Mouse (Mus musculus) kidney, embryonic 14.5 days (tissue): ENCODE measurements around the gene Hs3st5. TPM values are rescaled to one million over a fixed set of nuclear protein-coding genes. Genes with fewer than 3 reads are reported as not detected.
A peak's percentile ranks its signal among the peaks of the same experiment; 100 is the strongest.
"Not testable (repeated sequence)": the region's sequence is repeated elsewhere in the genome, so short reads cannot be mapped to it uniquely, and the experiment has no call there.

Experiments
- ATAC-seq: fragments of 200-750 bp; cut with Nextera tagmentation; 2 replicates; pipeline ENCODE4 v1.8.0; 2017; ENCODE audit warnings: moderate number of reproducible peaks, mild to moderate bottlenecking, moderate TSS enrichment, moderate library complexity; ENCODE audit not compliant: low FRiP score, low TSS enrichment
- H3K27ac ChIP-seq: fragments of 300-500 bp; sonication (generic); 2 replicates; pipeline ENCODE4 v1.5.1; 2014; ENCODE audit warnings: low read depth, mild to moderate bottlenecking, low read length, moderate library complexity, mixed read lengths
- H3K27me3 ChIP-seq: fragments of 300-500 bp; sonication (generic); 2 replicates; pipeline ENCODE4 v1.6.1; 2014; ENCODE audit warnings: mild to moderate bottlenecking, low read length; ENCODE audit not compliant: control insufficient read depth, insufficient read depth
- H3K36me3 ChIP-seq: fragments of 300-500 bp; sonication (generic); 2 replicates; pipeline ENCODE4 v1.6.1; 2014; ENCODE audit warnings: low read length, mixed read lengths; ENCODE audit not compliant: control insufficient read depth, insufficient read depth
- H3K4me1 ChIP-seq: fragments of 300-500 bp; sonication (generic); 2 replicates; pipeline ENCODE4 v1.6.1; 2014; ENCODE audit warnings: low read length, mixed read lengths; ENCODE audit not compliant: control insufficient read depth, insufficient read depth
- H3K4me2 ChIP-seq: fragments of 300-500 bp; sonication (generic); replicated peaks from 2 replicates; pipeline ENCODE4 v1.6.1; 2014; ENCODE audit warnings: low read depth, mild to moderate bottlenecking, low read length
- H3K4me3 ChIP-seq: fragments of 300-500 bp; sonication (generic); 2 replicates; pipeline ENCODE4 v1.5.1; 2014; ENCODE audit warnings: mild to moderate bottlenecking, low read length
- H3K9ac ChIP-seq: fragments of 300-500 bp; sonication (generic); 2 replicates; pipeline ENCODE4 v1.6.1; 2014; ENCODE audit warnings: low read depth, mild to moderate bottlenecking, low read length, moderate library complexity
- H3K9me3 ChIP-seq: fragments of 300-500 bp; sonication (generic); 2 replicates; pipeline ENCODE4 v1.6.1; 2016; ENCODE audit warnings: low read length; ENCODE audit not compliant: control insufficient read depth
- WGBS: fragments of 180-500 bp; shearing (Covaris S2); extraction: QIAGEN DNeasy Blood & Tissue Kit; methylation state at CpG from one replicate; pipeline ENCODE4 v1.1.7; 2014; 5-methylcytosine and 5-hydroxymethylcytosine counted together
- polyA plus RNA-seq: library from polyadenylated mRNA; unstranded; fragments of >200 nt; fragmentation: Nextera tagmentation; extraction: Ambion mirVana; gene quantifications from 2 replicates; pipeline ENCODE4 v1.2.1, GENCODE M21; 2014

The Hs3st5 gene
- polyA plus RNA-seq, 1 experiment from 2014 or later, result 0.08 TPM

- not testable (repeated sequence) for ATAC-seq, H3K4me2 ChIP-seq, H3K4me3 ChIP-seq, H3K27me3 ChIP-seq, H3K9ac ChIP-seq, H3K9me3 ChIP-seq, H3K36me3 ChIP-seq, H3K4me1 ChIP-seq, H3K27ac ChIP-seq
- 50% methylated on average over 1 of the region's 1 CpGs for WGBS
These were observed 104.8 kb downstream of the Hs3st5 start for GRCm38 (mm10) chr10:36611415-36611814.

DNA sequence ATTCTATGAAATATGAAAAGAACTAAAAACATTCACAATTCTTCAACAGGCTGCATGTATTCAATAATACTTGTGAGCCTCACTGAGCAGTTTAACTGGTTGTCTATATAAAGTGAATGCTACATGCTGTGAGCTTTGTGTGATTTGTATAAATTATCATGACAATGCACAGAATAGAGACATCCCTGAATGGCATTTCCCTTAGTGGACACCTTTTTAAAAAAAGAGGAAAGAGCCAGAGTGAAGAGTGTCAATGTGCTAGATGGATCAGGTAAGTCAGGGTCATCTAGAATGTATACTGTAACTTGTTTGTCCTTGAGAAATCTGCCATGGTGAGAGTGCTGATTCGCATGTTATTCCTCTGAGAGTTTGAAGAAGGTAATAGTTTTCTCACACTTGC lies 116.4 kb downstream of the Hs3st5 start:
- Histone ChIP-seq H3K9me3 (no peaks in the 10 kb centered on the region), H3K4me1 (no peaks in the 10 kb centered on the region), H3K9ac (no peak overlapping the region), H3K27ac (no peak overlapping the region), H3K27me3 (no peaks in the 10 kb centered on the region), H3K36me3 (no peaks in the 10 kb centered on the region), H3K4me2 (no peak overlapping the region), H3K4me3 (no peak overlapping the region)
- WGBS, result 86% methylated on average over 1 of the region's 1 CpGs
- ATAC-seq, result no peak

DNA sequence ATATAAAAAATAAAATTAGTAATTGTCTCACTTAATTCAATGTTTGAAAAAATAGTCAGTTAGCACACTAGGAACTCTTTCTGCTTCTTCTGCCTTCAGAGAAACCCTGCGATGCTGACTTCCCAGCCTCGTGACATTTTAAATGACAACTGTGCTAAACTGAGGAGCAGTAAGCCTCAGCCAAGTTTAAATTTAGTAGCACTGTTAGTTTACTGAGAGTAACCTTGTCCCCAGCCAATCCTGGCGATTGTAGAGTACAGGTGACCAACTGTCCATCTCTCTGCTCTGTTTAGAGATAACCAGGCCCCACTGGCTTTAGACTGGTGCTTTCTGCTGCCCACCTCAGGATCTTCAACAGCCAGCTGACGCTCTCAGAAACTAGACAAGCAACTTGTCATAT lies 121.3 kb downstream of the Hs3st5 start:
- WGBS, result 84% methylated on average over 4 of the region's 4 CpGs
- no peaks in the 10 kb centered on the region for H3K9me3 ChIP-seq

GRCm38 (mm10) chr10:36631746-36632145 lies 125.1 kb downstream of the Hs3st5 start:
- H3K27ac ChIP-seq, result no peak overlapping the region
- H3K4me2 ChIP-seq, result no peak overlapping the region
- 75% methylated on average over 1 of the region's 1 CpGs for WGBS
- H3K27me3 ChIP-seq, result no peaks in the 10 kb centered on the region
- H3K9ac ChIP-seq, result no peak overlapping the region
- no peak overlapping the region for H3K4me3 ChIP-seq
- no peaks in the 10 kb centered on the region for H3K9me3 ChIP-seq
- no peak for ATAC-seq
- no peaks in the 10 kb centered on the region for H3K4me1 ChIP-seq
- no peaks in the 10 kb centered on the region for H3K36me3 ChIP-seq

More for the DNA sequence above, 121.3 kb downstream of the Hs3st5 start:
- H3K36me3 ChIP-seq, result no peaks in the 10 kb centered on the region
- H3K27ac ChIP-seq, result no peak overlapping the region
- H3K4me1 ChIP-seq, result no peaks in the 10 kb centered on the region
- H3K4me2 ChIP-seq, result no peak overlapping the region
- H3K27me3 ChIP-seq, result no peaks in the 10 kb centered on the region
- no peak overlapping the region for H3K4me3 ChIP-seq
- no peak overlapping the region for H3K9ac ChIP-seq
- no peak for ATAC-seq

- no peak for ATAC-seq
These were observed 144.0 kb downstream of the Hs3st5 start for GRCm38 (mm10) chr10:36650653-36651052.

DNA sequence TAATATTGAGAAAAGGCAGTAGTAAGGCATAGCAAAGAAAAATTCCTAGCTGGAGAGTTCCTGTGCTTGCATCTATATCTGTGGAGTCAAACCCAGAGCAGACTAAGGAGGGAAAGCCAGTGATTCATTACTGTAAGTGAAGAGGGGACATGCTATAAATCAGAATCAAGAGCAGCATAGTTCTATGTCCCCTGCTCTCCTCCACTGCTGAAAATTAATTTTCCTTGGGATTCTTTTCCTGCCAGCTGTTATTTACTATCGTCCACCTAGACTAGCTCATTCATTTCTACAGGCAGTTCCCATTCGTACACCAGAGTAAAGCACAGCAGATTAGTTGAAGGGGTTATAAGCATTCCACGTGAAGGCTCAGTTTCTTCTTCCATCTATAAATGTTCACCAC lies 207.4 kb downstream of the Hs3st5 start:
- Histone ChIP-seq H3K4me1 (no peaks in the 10 kb centered on the region), H3K4me2 (no peak overlapping the region), H3K4me3 (no peak overlapping the region), H3K27me3 (no peaks in the 10 kb centered on the region), H3K27ac (no peak overlapping the region), H3K9ac (no peak overlapping the region), H3K9me3 (no peaks in the 10 kb centered on the region), H3K36me3 (no peaks in the 10 kb centered on the region)
- ATAC-seq, result peak; percentile 76; the same call in 1 of the 2 replicates
- 31% methylated on average over 3 of the region's 3 CpGs for whole genome bisulfite sequencing

More at GRCm38 (mm10) chr10:36650653-36651052, 144.0 kb downstream of the Hs3st5 start:
- WGBS, result 68% methylated on average over 5 of the region's 5 CpGs
- H3K9ac ChIP-seq, result no peak overlapping the region
- H3K4me3 ChIP-seq, result no peak overlapping the region
- H3K27ac ChIP-seq, result no peak overlapping the region
- no peaks in the 10 kb centered on the region for H3K9me3 ChIP-seq
- H3K36me3 ChIP-seq, result no peaks in the 10 kb centered on the region
- no peak overlapping the region for H3K4me2 ChIP-seq
- H3K27me3 ChIP-seq, result no peaks in the 10 kb centered on the region
- no peaks in the 10 kb centered on the region for H3K4me1 ChIP-seq

DNA sequence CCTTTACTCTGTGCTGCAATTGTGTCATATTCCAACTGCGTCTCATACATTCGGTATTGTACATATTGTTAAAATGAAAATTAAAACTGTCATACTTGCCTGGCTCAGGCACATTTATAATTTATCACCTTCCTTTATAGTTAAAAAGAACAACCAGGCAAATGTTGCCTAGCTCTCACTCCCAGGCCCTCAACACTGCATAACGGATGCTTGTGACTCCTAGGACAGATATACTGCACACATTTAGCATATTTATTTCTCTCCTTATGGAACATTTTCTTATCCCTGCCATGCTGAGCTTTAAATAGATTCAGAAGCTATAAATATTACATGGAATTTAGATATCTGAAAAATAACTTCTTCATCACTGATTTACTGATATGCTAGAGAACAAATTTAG lies 219.6 kb downstream of the Hs3st5 start:
- no peaks in the 10 kb centered on the region for H3K36me3 ChIP-seq
- no peaks in the 10 kb centered on the region for H3K9me3 ChIP-seq
- ATAC-seq, result no peak
- 77% methylated on average over 3 of the region's 3 CpGs for WGBS
- H3K4me2 ChIP-seq, result no peak overlapping the region
- no peak overlapping the region for H3K4me3 ChIP-seq
- no peaks in the 10 kb centered on the region for H3K27me3 ChIP-seq
- no peak overlapping the region for H3K9ac ChIP-seq
- H3K4me1 ChIP-seq, result no peaks in the 10 kb centered on the region
- no peak overlapping the region for H3K27ac ChIP-seq

DNA sequence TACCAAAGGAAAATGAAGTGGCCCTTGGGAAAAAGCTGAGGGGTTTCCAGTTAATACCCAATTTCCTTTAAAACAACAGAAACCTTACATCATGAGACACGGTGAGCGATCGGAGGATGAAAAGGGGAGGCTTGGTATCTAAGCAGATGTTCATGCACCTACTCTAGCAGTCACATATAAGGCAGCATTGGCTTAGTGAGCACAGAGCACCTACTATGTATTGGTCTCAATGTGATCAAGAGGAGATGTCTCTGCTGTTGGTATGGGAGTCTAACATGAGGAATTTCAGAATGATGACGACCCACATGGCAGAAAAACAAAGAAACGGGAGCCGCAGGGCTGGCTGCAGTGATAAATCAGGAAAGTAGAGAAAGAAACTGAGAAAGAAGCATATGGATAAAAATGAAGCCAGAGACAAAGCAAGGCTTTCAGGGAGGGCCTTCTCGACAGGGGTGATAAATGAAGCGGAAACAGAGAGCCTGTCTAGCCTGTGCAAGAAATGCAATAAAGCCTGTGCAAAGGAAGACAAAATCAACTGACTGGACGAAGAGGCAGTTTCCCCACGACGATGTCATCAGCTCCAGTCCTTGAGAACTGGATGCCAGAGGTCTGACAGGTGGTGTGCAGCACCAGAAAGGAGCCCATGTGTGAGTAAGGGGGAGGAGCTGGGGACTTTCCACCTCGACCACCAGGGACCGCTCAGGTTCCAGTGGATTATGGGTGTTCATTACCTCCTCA lies 222.9 kb downstream of the Hs3st5 start:
- H3K27ac ChIP-seq, result no peak overlapping the region
- no peaks in the 10 kb centered on the region for H3K27me3 ChIP-seq
- H3K36me3 ChIP-seq, result no peaks in the 10 kb centered on the region
- ATAC-seq, result peak; percentile 68; the same call in 1 of the 2 replicates
- 28% methylated on average over 13 of the region's 13 CpGs for WGBS
- no peaks in the 10 kb centered on the region for H3K9me3 ChIP-seq
- H3K4me3 ChIP-seq, result no peak overlapping the region
- no peak overlapping the region for H3K9ac ChIP-seq
- H3K4me1 ChIP-seq, result no peaks in the 10 kb centered on the region
- H3K4me2 ChIP-seq, result no peak overlapping the region; the same call in 1 of the 2 replicates

DNA sequence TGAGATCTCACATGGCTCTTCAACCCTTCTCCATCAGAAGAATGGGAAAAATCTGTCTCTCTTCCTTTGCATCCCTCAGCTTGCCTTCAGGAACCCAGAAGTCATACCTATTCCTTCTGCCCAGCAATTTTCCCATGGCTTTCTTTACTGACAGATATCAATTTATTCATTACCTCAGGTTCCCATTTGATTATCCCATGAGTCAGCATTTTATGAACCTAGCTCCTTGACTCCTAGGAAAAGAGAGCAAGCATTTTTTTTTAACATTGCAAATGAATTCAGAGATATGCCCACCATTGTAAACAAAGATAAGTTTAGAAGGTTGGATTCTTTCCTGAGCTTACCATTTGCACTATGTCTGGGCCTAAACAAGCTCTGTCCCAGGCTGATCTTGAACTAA lies 232.8 kb downstream of the Hs3st5 start:
- Histone ChIP-seq H3K27ac (no peak overlapping the region), H3K36me3 (no peaks in the 10 kb centered on the region), H3K4me2 (no peak overlapping the region), H3K9ac (no peak overlapping the region), H3K27me3 (no peaks in the 10 kb centered on the region), H3K9me3 (no peaks in the 10 kb centered on the region), H3K4me3 (no peak overlapping the region), H3K4me1 (no peaks in the 10 kb centered on the region)
- no peak for ATAC-seq
